Mouse (Mus musculus) hindbrain, postnatal 0 days (tissue): ENCODE measurements around the gene Tmem94. TPM values are rescaled to one million over a fixed set of nuclear protein-coding genes. Genes with fewer than 3 reads are reported as not detected.

Experiments used
- ATAC-seq: fragments of 200-750 bp; cut with Nextera tagmentation; 2 replicates; pipeline ENCODE4 v1.8.0; 2017; ENCODE audit warnings: mild to moderate bottlenecking, moderate TSS enrichment, moderate library complexity
- DNase-seq: peaks from one replicate; pipeline ENCODE4 v3.0.0-alpha.2; 2015; ENCODE audit warnings: low spot score
- H3K27ac ChIP-seq: fragments of 300-500 bp; sonication (generic); 2 replicates; pipeline ENCODE4 v1.5.1; 2014; ENCODE audit warnings: mild to moderate bottlenecking
- H3K27me3 ChIP-seq: fragments of 300-500 bp; sonication (generic); 2 replicates; pipeline ENCODE4 v1.6.1; 2014; ENCODE audit warnings: low read length, mixed read lengths; ENCODE audit not compliant: insufficient read depth
- H3K36me3 ChIP-seq: fragments of 300-500 bp; sonication (generic); 2 replicates; pipeline ENCODE4 v1.6.1; 2014; ENCODE audit warnings: low read length, mixed read lengths; ENCODE audit not compliant: insufficient read depth
- H3K4me1 ChIP-seq: fragments of 300-500 bp; sonication (generic); 2 replicates; pipeline ENCODE4 v1.6.1; 2014; ENCODE audit warnings: antibody characterized with exemption, low read length, mixed read lengths; ENCODE audit not compliant: insufficient read depth
- H3K4me2 ChIP-seq: fragments of 300-500 bp; sonication (generic); 2 replicates; pipeline ENCODE4 v1.6.1; 2014; ENCODE audit warnings: low read depth, mild to moderate bottlenecking, low read length, moderate library complexity, mixed read lengths
- H3K4me3 ChIP-seq: fragments of 300-500 bp; sonication (generic); 2 replicates; pipeline ENCODE4 v1.5.1; 2014; ENCODE audit warnings: low read length
- H3K9ac ChIP-seq: fragments of 300-500 bp; sonication (generic); replicated peaks from 2 replicates; pipeline ENCODE4 v1.6.1; 2014; ENCODE audit warnings: mild to moderate bottlenecking, low read length, moderate library complexity, mixed read lengths
- H3K9me3 ChIP-seq: fragments of 300-500 bp; sonication (generic); 2 replicates; pipeline ENCODE4 v1.6.1; 2016; ENCODE audit warnings: low read length, mixed read lengths
- CTCF ChIP-seq: IDR thresholded peaks from 2 replicates; pipeline ENCODE4 v1.5.1; 2016; ENCODE audit warnings: antibody characterized with exemption, control low read depth, low read depth
- WGBS: fragments of 180-500 bp; shearing (Covaris S2); extraction: QIAGEN DNeasy Blood & Tissue Kit; methylation state at CpG from one replicate; pipeline ENCODE4 v1.1.7; 2014; 5-methylcytosine and 5-hydroxymethylcytosine counted together
- polyA plus RNA-seq: library from polyadenylated mRNA; unstranded; fragments of >200 nt; fragmentation: Nextera tagmentation; extraction: Ambion mirVana; gene quantifications from 2 replicates; pipeline ENCODE4 v1.2.1, GENCODE M21; 2015
- total RNA-seq: library from RNA; depleted of rRNA; stranded (reverse); fragments of >200 nt; gene quantifications from 2 replicates; pipeline ENCODE4 v1.2.3, GENCODE M21; 2014

Tmem94 gene
- total and polyA plus RNA-seq, 2 experiments from 2014 or later, result 16.1 to 42.6 TPM

- no peak overlapping the region for H3K9ac ChIP-seq
- 0 out of 2 replicates have a peak, but pooled peaks cover 4% of the 10 kb centered on the region for H3K4me1 ChIP-seq
- ATAC-seq (no peak), DNase-seq (no peak)
- no peak overlapping the region for H3K27ac ChIP-seq
- no peaks in the 10 kb centered on the region for H3K9me3 ChIP-seq
- H3K27me3 ChIP-seq, result peaks cover 22% of the 10 kb centered on the region
- H3K4me2 ChIP-seq, result no peak overlapping the region
- WGBS, result 90% methylated on average over 6 of the region's 6 CpGs
- no peak overlapping the region for H3K4me3 ChIP-seq
- H3K36me3 ChIP-seq, result no peaks in the 10 kb centered on the region
- no peak for TF ChIP-seq CTCF
Observed at GRCm38 (mm10) chr11:115827624-115828023, 62.4 kb downstream of the Tmem94 start.

GRCm38 (mm10) chr11:115829036-115829435, 63.8 kb downstream of the Tmem94 start:
- Histone ChIP-seq H3K36me3 (no peaks in the 10 kb centered on the region), H3K4me2 (no peak overlapping the region), H3K4me1 (no peaks in the 10 kb centered on the region), H3K9ac (no peak overlapping the region), H3K9me3 (no peaks in the 10 kb centered on the region), H3K4me3 (no peak overlapping the region), H3K27me3 (peaks cover 17% of the 10 kb centered on the region), H3K27ac (no peak overlapping the region)
- DNase-seq (no peak), ATAC-seq (no peak)
- WGBS, result 73% methylated on average over 4 of the region's 4 CpGs
- TF ChIP-seq CTCF, result no peak

DNA sequence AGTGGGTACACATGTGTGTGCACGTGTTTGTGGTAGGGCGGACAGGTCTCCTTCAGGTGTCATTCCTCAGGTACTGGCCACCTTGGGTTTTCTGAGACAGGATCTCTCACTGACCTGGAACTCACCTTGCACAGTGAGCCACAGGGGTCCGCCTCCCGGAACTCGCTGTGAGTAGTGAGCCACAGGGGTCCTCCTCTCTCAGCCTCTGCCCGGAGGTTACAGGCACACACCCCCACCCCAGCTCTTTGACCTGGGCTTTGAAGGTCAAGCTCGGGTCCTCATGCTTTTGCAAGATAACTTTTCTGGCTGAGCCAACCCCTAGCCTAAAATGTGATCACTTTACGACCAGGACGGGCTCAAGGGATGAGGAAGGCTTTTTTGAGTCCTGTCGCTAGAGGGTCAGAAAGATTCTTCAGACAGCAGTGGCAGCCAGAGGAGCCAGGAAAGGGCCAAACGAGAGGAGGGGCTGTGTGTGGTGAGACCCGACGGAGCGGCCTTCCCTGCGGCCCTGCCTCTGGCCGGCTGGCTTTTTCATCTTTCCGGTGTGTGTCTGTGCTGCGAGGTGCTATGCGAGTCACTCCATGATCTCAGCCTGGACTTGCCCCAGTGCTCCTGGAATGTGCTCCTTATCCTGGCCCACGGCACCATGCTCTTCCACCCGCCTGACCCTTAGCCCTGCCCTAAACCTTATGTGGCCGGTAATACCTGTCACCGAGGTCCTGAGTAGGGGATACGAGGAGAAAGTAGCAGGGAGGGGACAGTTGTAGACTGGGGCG, 65.5 kb downstream of the Tmem94 start:
- no peak for ATAC-seq
- Histone ChIP-seq H3K27ac (no peak overlapping the region), H3K4me3 (no peak overlapping the region), H3K4me2 (no peak overlapping the region), H3K36me3 (no peaks in the 10 kb centered on the region), H3K27me3 (peaks cover 11% of the 10 kb centered on the region; the same call in 1 of the 2 replicates), H3K4me1 (no peaks in the 10 kb centered on the region), H3K9me3 (no peaks in the 10 kb centered on the region), H3K9ac (no peak overlapping the region)
- no peak for DNase-seq
- no peak for TF ChIP-seq CTCF
- WGBS, result 29% methylated on average over 25 of the region's 25 CpGs

- DNase-seq, result no peak
- Histone ChIP-seq H3K36me3 (no peaks in the 10 kb centered on the region), H3K27me3 (0 out of 2 replicates have a peak, but pooled peaks cover 7% of the 10 kb centered on the region), H3K9ac (no peak overlapping the region), H3K4me2 (no peak overlapping the region), H3K4me1 (no peaks in the 10 kb centered on the region), H3K9me3 (no peaks in the 10 kb centered on the region), H3K4me3 (no peak overlapping the region), H3K27ac (no peak overlapping the region)
- TF ChIP-seq CTCF, result no peak
- 44% methylated on average over 3 of the region's 3 CpGs for WGBS
- ATAC-seq, result no peak
Observed at GRCm38 (mm10) chr11:115831518-115831917, 66.3 kb downstream of the Tmem94 start.

DNA sequence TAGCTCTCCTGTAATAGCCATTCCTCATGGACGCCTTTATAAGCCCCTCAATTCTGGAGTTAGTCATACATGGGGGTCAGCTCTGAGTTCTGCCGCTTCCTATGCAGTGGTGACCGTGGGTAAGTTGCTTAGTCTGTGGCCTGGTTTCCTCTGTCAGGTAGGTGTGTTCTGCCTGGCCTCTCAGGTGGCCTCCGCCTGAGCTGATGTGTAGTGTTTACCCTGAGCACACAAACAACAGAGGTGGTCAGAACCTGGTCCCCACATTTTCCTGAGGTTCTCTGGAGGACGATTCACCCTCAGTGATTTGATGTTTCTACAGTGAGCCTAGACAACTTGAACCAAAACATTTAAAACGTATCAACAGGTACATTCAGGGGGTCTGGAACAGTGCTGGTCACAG, 66.8 kb downstream of the Tmem94 start:
- H3K9ac ChIP-seq, result no peak overlapping the region
- no peaks in the 10 kb centered on the region for H3K9me3 ChIP-seq
- 72% methylated on average over 6 of the region's 6 CpGs for WGBS
- H3K4me2 ChIP-seq, result no peak overlapping the region
- TF ChIP-seq CTCF, result no peak
- H3K36me3 ChIP-seq, result no peaks in the 10 kb centered on the region
- 0 out of 2 replicates have a peak, but pooled peaks cover 7% of the 10 kb centered on the region for H3K27me3 ChIP-seq
- no peaks in the 10 kb centered on the region for H3K4me1 ChIP-seq
- no peak overlapping the region for H3K27ac ChIP-seq
- H3K4me3 ChIP-seq, result no peak overlapping the region
- DNase-seq, result no peak
- no peak for ATAC-seq

DNA sequence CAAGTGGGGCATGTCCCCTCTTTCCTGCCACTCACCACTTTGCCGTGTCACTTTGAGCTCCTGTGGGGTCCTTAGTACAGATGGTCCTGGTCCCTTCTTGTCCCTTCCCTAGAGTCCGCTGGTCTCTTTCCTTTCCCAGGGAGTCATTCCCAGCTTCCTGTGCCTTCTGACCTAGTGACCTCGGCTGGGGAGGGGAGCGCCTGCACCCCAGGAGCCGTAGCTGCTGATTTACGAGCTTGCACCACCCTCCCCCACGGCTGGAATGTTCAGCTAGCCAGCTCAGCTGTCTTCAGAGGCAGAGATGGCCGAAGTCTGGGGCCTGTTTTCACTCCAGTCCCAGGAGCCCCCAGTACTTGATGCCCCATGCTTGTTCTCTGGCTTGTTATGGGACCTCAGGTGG, 67.3 kb downstream of the Tmem94 start:
- DNase-seq, result no peak
- WGBS, result 18% methylated on average over 8 of the region's 8 CpGs

GRCm38 (mm10) chr11:115833021-115833513, 67.8 kb downstream of the Tmem94 start:
- Histone ChIP-seq H3K9ac (no peak overlapping the region), H3K27ac (no peak overlapping the region), H3K4me1 (no peaks in the 10 kb centered on the region), H3K36me3 (no peaks in the 10 kb centered on the region), H3K4me2 (no peak overlapping the region), H3K4me3 (no peak overlapping the region), H3K9me3 (no peaks in the 10 kb centered on the region), H3K27me3 (0 out of 2 replicates have a peak, but pooled peaks cover 7% of the 10 kb centered on the region)
- TF ChIP-seq CTCF, result 0 out of 2 replicates have a peak, but pooled peaks have one; percentile 26
- ATAC-seq, result no peak
- DNase-seq, result no peak
- 36% methylated on average over 8 of the region's 8 CpGs for WGBS

More for the DNA sequence above, 67.3 kb downstream of the Tmem94 start:
- no peaks in the 10 kb centered on the region for H3K36me3 ChIP-seq
- no peak overlapping the region for H3K9ac ChIP-seq
- no peak overlapping the region for H3K4me2 ChIP-seq
- H3K9me3 ChIP-seq, result no peaks in the 10 kb centered on the region
- no peak overlapping the region for H3K4me3 ChIP-seq
- no peak overlapping the region for H3K27ac ChIP-seq
- H3K4me1 ChIP-seq, result no peaks in the 10 kb centered on the region
- TF ChIP-seq CTCF, result no peak
- 0 out of 2 replicates have a peak, but pooled peaks cover 7% of the 10 kb centered on the region for H3K27me3 ChIP-seq
- no peak for ATAC-seq
